Mouse (Mus musculus) small intestine, adult 2 months (tissue): ENCODE data around the gene Zfp869. TPM values are rescaled to one million over a fixed set of nuclear protein-coding genes. Genes with fewer than 3 reads are reported as not detected.
"Not testable (repeated sequence)": the region's sequence is repeated elsewhere in the genome, so short reads cannot be mapped to it uniquely, and the experiment has no call there.

ENCODE experiments used
- H3K27ac ChIP-seq: fragments of 200-500 bp; 2 replicates; pipeline ENCODE4 v1.5.1; 2012; ENCODE audit warnings: low read depth, low read length, control low read depth, inconsistent platforms; ENCODE audit not compliant: insufficient read depth
- H3K27me3 ChIP-seq: fragments of 200-500 bp; 2 replicates; pipeline ENCODE4 v1.6.1; 2012; ENCODE audit warnings: mild to moderate bottlenecking, moderate library complexity, low read length, inconsistent platforms; ENCODE audit not compliant: control insufficient read depth, insufficient read depth
- H3K36me3 ChIP-seq: fragments of 200-500 bp; 2 replicates; pipeline ENCODE4 v1.6.1; 2012; ENCODE audit warnings: mild to moderate bottlenecking, low read length, control low read depth, inconsistent platforms; ENCODE audit not compliant: control insufficient read depth, insufficient read depth
- H3K4me1 ChIP-seq: fragments of 200-500 bp; 2 replicates; pipeline ENCODE4 v1.6.1; 2012; ENCODE audit warnings: low read length, inconsistent platforms, mixed read lengths; ENCODE audit not compliant: control insufficient read depth, insufficient read depth, insufficient read length
- H3K4me3 ChIP-seq: fragments of 200-500 bp; 2 replicates; pipeline ENCODE4 v1.5.1; 2012; ENCODE audit warnings: low read depth, mild to moderate bottlenecking, control low read depth, inconsistent platforms, low read length, moderate library complexity
- CTCF ChIP-seq: fragments of 200-500 bp; IDR thresholded peaks from 2 replicates; pipeline ENCODE4 v1.5.1; 2012; ENCODE audit warnings: low read depth, mild to moderate bottlenecking, control low read depth, inconsistent platforms, low read length, moderate library complexity, mixed read lengths; ENCODE audit not compliant: insufficient replicate concordance, insufficient read length; ENCODE audit errors: extremely low read depth
- POLR2A ChIP-seq: fragments of 200-500 bp; IDR thresholded peaks from 2 replicates; pipeline ENCODE4 v1.6.1; 2012; ENCODE audit warnings: low read depth, mild to moderate bottlenecking, control low read depth, inconsistent platforms, low read length, moderate library complexity
- WGBS: fragments of 180-500 bp; shearing (Covaris S2); methylation state at CpG from one replicate; pipeline ENCODE4 v1.1.7; 2018; 5-methylcytosine and 5-hydroxymethylcytosine counted together
- polyA plus RNA-seq: library from polyadenylated mRNA; depleted of rRNA; stranded (reverse); fragments of >200 nt; gene quantifications from 2 replicates; pipeline ENCODE4 v1.2.3, GENCODE M21; 2012; rRNA removed

The Zfp869 gene
- polyA plus RNA-seq, 1 experiment: 0.38 TPM

DNA sequence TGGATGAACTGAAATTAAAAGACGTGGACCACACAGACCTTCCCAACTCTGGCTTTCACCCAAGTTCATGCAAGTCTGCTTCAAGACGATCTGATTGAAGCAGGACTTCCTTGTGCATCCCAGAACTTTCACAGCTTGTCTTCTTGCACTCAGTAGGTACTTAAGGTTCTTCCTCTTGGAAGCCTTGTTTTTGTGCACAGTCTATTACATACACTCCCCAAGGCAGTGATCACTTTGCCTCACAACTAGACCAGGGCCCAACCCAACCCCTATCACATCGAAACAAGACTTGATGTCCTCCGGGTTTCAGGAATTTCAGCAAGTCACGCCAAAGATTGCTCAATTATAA, 6.7 kb upstream of the Zfp869 start:
- Histone ChIP-seq H3K4me1 (peaks cover 9% of the 10 kb centered on the region; the same call in 1 of the 2 replicates), H3K27me3 (no peaks in the 10 kb centered on the region), H3K4me3 (peak overlapping the region; percentile 21; the same call in 1 of the 2 replicates), H3K27ac (peak overlapping the region; percentile 25; the same call in 1 of the 2 replicates), H3K36me3 (peaks cover 10% of the 10 kb centered on the region)
- TF ChIP-seq POLR2A: no peak
- TF ChIP-seq CTCF: no peak
- WGBS: 36% methylated on average over 5 of the region's 5 CpGs

DNA sequence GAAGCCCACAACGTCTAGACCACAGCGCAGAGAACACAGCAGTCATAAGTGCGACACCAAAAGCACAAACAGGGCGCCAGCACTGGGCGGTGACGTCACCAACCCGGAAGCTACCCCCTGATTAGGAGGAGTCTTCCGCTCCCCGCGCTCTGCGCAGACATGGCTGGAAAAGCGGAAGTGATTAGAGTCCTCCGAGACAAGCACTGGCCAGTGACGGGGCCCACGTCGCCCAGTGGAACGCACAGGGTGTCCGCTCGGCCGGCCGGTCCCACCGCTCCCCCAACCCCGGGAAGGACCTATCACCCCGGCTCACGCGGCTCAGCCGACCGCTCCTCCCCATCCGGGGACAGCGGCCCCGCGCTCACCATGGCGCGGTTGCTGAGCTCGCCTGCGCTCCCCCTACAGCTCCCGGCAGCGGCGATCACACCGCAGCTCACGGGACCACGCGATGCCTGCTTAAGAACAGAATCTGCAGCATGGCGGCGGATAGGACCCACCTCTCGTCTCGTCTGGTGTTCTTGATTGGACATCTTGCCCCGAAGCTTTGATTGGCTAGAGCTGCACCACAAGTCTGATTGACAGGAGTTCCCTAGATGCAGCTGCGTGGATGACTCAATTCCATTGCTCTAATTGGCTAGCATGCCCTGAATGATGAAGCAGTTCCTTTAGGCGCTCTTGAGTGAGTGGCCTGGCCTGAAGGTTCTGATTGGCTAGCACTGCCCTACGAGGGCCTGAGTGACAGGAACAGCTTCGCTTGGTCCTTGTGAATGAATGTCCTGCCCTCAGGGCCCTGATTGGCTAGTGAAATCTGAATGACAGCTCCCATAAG, 6.1 kb upstream of the Zfp869 start:
- H3K27me3 ChIP-seq: no peaks in the 10 kb centered on the region
- H3K27ac ChIP-seq: peak overlapping the region; percentile 98
- H3K4me1 ChIP-seq: peaks cover 9% of the 10 kb centered on the region; the same call in 1 of the 2 replicates
- H3K36me3 ChIP-seq: peaks cover 13% of the 10 kb centered on the region
- peak overlapping the region; percentile 77 for H3K4me3 ChIP-seq
- WGBS: under 1% methylated on average over 52 of the region's 52 CpGs
- TF ChIP-seq POLR2A (peak; percentile 77), CTCF (no peak)

DNA sequence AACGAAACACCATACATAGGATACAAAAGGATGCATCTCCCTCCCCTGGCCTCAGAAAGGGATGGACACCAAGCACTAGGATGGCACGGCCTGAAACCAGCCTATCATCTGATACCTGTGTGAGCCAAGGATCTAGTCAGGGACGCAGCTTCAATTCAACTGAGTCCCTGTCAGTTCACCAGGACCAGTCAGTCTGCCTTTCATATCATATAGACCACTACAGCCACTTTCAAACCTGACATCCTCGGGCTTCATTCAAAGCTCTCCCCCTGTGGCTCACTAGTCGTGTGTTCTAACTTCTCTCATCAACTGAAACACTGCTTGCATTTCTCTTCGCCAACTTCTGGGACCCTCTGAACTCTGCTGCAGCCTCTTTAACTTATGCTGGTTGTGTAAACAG, 4.8 kb upstream of the Zfp869 start:
- H3K27me3 ChIP-seq: no peaks in the 10 kb centered on the region
- H3K36me3 ChIP-seq: peaks cover 16% of the 10 kb centered on the region
- TF ChIP-seq CTCF (no peak), POLR2A (no peak)
- WGBS: 68% methylated on average over 6 of the region's 6 CpGs
- peaks cover 9% of the 10 kb centered on the region; the same call in 1 of the 2 replicates for H3K4me1 ChIP-seq
- H3K4me3 ChIP-seq: no peak overlapping the region
- no peak overlapping the region for H3K27ac ChIP-seq

DNA sequence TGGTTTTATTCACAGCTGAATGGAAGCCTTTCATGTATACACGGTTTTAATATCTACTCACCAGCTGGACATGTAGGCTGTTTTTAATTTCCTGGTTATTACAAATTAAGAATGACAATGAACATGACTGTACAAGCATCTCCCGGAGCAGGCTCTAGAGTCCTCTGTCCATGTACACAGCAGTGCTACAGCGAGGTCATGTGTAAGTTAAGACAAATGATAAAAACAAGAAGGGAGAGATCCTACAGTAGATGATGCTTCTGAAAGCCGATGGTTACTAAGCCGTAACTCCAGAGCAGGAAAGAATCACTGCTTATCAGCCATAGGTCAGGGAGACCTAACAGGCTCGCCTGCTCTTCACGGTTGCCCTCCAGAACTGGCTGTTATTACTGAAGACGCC, 3.0 kb upstream of the Zfp869 start:
- TF ChIP-seq POLR2A (no peak), CTCF (no peak)
- H3K27ac ChIP-seq: no peak overlapping the region
- 78% methylated on average over 8 of the region's 8 CpGs for WGBS
- peaks cover 33% of the 10 kb centered on the region for H3K36me3 ChIP-seq
- peaks cover 9% of the 10 kb centered on the region; the same call in 1 of the 2 replicates for H3K4me1 ChIP-seq
- H3K4me3 ChIP-seq: no peak overlapping the region
- no peaks in the 10 kb centered on the region for H3K27me3 ChIP-seq

DNA sequence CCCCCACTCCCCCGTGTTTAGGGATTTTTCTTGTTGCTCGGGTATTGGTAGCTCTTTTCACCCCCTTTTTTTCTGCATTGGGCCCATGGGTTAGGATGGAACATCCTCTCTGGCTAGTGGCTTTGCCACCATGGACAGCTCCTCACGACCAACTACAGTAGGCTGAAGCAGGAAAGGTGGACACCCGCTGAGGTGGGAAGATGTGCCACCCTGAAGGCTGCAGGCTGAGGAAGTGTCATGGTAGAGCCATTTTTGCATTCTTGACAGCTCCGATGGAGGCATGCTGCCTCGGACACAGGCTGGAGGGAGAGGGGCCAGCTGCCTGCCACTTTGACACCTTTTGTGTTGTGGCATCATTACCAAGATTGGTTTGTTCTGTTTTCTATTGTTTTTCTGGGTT, 8.7 kb downstream of the Zfp869 start:
- H3K4me1 ChIP-seq: no peaks in the 10 kb centered on the region
- no peaks in the 10 kb centered on the region for H3K27me3 ChIP-seq
- no peak overlapping the region for H3K27ac ChIP-seq
- peaks cover 25% of the 10 kb centered on the region for H3K36me3 ChIP-seq
- TF ChIP-seq CTCF (no peak), POLR2A (no peak)
- WGBS: 82% methylated on average over 6 of the region's 6 CpGs
- H3K4me3 ChIP-seq: no peak overlapping the region

DNA sequence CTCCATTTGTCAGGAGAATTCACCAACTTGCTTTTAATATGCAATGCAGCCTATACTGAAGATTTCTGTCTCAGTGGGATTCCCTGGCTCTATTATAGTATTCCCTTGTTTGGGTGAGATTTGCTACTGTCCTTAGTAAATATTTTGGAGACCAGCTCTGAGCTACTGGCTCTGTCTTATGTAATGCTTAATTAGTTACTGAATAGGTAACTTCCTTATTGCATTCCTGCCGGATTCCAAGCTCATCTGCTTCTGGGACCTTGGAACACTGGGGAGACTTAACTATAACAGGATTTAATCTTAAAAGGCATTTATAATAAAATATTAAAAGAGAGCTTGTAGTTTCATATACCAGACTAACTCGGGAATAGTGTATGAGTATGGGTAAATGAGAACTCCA, 45.5 kb downstream of the Zfp869 start:
- not testable (repeated sequence) for H3K27ac ChIP-seq, H3K4me3 ChIP-seq, H3K4me1 ChIP-seq, H3K27me3 ChIP-seq, H3K36me3 ChIP-seq
- WGBS: 42% methylated on average over 2 of the region's 2 CpGs

DNA sequence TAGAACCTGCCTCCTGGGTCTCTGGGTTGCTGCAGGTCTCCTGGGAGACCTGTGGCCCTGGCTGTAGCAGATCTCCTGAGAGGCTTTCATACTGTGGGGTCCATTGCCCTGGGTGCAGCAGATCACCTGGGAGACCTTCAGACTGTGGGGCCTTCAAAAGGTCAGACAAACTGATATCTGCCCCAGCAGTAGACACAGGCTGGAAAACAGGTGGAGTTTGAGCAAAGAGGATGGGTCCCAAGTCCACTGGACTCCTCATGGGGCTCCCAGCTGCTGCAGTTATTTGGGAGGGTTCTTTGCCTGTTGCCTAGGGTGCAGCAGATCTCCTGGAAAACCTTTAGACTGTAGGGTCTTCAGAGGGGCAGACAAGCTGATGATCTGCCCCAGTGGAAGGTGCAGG, 49.2 kb downstream of the Zfp869 start:
- Histone ChIP-seq H3K27me3 (no peaks in the 10 kb centered on the region), H3K4me1 (no peaks in the 10 kb centered on the region), H3K27ac (no peak overlapping the region), H3K4me3 (no peak overlapping the region), H3K36me3 (peaks cover 2% of the 10 kb centered on the region; the same call in 1 of the 2 replicates)
- TF ChIP-seq POLR2A (no peak), CTCF (no peak)

Other genes with a start within 250 kb of the Zfp869 start
- not detected in 2 replicates for gene Gm7697, start 187.7 kb downstream of the Zfp869 start, polyA plus RNA-seq
- 1.4 and 3.4 TPM in 2 replicates for gene Zfp868, start 85.2 kb downstream of the Zfp869 start, polyA plus RNA-seq
- 0.10 and 0.18 TPM in 2 replicates for gene Zfp964, start 56.2 kb downstream of the Zfp869 start, polyA plus RNA-seq
- gene Zfp963, start 39.2 kb upstream of the Zfp869 start, polyA plus RNA-seq: 0.41 and 1.9 TPM in 2 replicates
- not detected in 2 replicates for gene Gm20422, start 64.2 kb upstream of the Zfp869 start, polyA plus RNA-seq
- gene Atp13a1, start 80.4 kb upstream of the Zfp869 start, polyA plus RNA-seq: 64.3 and 102 TPM in 2 replicates
- gene Zfp866, start 80.5 kb upstream of the Zfp869 start, polyA plus RNA-seq: 2.2 and 3.7 TPM in 2 replicates
- 36.8 and 58.3 TPM in 2 replicates for gene Gmip, start 98.0 kb upstream of the Zfp869 start, polyA plus RNA-seq
- 2.0 and 2.2 TPM in 2 replicates for gene Lpar2, start 111.7 kb upstream of the Zfp869 start, polyA plus RNA-seq
- 2.1 and 9.1 TPM in 2 replicates for gene Pbx4, start 121.8 kb upstream of the Zfp869 start, polyA plus RNA-seq
- gene Cilp2, start 177.0 kb upstream of the Zfp869 start, polyA plus RNA-seq: 0.03 and 0.20 TPM in 2 replicates
- 0.98 and 1.9 TPM in 2 replicates for gene Tssk6, start 191.5 kb upstream of the Zfp869 start, polyA plus RNA-seq
- gene Ndufa13, start 191.8 kb upstream of the Zfp869 start, polyA plus RNA-seq: 88.6 and 149 TPM in 2 replicates
- 4.6 and 4.8 TPM in 2 replicates for gene Yjefn3, start 192.0 kb upstream of the Zfp869 start, polyA plus RNA-seq